Mouse (Mus musculus) T-helper 1 cell (primary cell): ENCODE measurements around the gene N4bp2l2.

Source experiments
- in situ Hi-C: fragments of 300-600 bp; cut with MboI, MseI; formaldehyde crosslinking; loops from one replicate; pipeline ENCODE4 v1.15.1; 2025; ENCODE audit warnings: high pct_unique_total_duplicates

N4bp2l2 gene

GRCm38 (mm10) chr5:150598202-150599119, 67.5 kb downstream of the N4bp2l2 start:
- in situ Hi-C loops, result no loop called here

DNA sequence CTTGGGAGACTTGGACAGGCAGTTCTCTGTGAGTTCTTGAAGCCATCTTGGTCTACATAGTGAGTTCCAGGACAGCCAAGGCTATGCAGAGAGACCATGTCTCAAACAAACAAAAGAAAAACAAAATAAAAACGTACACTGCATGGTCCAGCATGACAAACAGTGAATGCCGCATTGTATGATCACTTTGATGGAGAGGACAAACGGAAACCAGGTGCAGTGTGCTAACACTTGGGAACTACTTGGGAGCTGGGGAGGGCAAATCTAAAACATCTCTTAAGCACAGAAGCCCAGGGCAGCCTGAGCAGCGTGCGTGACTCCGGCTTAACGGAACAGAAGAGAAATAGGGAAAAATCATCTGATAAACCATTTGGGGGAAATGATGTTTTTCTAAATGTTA, 68.9 kb downstream of the N4bp2l2 start, which contains the start of gene N4bp2l1:
Gene N4bp2l1 (minus strand): TSS at position 101 of the 400 bp plus-strand sequence.
- in situ Hi-C loops, result no loop called here

DNA sequence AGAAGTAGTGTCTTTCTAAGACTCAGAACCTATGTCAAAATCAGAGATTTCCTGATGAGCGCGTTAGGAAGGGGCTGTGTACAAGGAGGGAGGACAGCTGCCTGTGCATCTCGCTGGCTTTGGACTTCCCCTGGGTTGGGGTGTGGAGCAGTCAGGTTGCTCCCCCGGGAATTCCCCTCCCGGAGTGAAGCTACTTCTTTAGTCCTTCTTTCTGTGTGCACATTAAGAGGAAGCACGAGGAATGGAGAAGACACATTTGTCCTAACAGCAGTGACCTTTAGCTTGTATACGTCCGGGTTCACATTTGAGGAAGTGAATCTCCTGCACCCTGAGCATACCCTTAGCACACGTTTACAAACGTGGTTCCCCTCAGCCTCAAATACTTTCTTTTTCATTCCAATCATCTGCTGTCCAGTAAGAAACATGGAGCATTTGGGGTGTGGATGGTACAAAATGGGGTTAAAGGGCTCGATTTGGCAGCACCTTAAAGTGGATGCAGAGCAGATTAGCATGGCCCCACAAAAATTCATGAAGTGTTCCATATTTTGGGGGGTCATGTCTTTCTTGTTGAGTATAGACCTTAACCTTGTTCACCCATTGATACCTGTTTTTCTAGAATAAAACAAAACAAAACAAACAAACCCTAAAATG, 70.5 kb downstream of the N4bp2l2 start:
- in situ Hi-C loops, result no loop called here

GRCm38 (mm10) chr5:150594649-150595339, 71.2 kb downstream of the N4bp2l2 start:
- in situ Hi-C loops, result no loop called here

DNA sequence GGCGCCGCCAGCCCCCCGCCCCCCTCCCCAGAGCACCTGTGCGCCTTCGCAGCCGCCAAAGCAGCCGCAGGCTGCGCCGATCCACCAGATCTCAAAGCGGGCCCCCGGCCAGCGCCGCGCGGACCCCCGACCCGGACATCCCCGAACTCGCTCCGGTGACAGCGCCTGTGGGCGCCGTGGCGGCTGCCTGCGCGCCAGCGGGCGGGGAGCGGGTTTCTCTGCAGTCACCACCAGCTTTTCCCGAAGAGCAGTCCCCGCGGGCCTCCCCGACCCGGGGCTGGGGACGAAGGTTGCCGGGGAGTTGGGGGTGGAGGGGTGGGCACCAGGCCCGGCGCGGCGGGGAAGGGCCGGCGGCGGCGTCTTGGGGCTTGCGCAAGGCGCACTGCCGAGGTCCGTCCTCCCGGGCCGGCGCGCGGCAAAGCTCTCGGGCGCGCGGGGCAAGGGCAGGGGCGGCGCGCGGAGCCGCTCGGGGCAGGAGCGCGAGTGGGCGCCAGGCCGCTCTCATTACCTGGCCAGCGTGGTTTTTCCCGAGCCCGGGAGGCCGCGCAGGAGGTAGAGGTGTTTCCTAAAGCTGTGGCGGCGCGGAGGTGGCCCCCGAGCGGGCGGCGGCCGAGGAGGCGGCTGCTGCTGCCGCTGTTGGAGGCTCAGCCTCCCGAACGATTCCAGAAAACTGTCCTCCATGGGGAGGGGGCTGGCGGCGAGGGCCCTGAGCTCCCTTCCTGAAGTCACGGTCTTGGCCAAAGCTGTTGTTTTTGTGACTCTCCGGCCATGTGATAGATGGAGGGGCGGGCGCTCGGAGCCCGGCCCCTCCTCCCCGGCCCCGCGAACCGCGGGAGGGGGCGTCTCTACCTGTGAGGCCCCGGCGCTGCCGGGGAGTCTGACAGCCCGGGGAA, 72.0 kb downstream of the N4bp2l2 start:
- in situ Hi-C loops, result no loop called here

DNA sequence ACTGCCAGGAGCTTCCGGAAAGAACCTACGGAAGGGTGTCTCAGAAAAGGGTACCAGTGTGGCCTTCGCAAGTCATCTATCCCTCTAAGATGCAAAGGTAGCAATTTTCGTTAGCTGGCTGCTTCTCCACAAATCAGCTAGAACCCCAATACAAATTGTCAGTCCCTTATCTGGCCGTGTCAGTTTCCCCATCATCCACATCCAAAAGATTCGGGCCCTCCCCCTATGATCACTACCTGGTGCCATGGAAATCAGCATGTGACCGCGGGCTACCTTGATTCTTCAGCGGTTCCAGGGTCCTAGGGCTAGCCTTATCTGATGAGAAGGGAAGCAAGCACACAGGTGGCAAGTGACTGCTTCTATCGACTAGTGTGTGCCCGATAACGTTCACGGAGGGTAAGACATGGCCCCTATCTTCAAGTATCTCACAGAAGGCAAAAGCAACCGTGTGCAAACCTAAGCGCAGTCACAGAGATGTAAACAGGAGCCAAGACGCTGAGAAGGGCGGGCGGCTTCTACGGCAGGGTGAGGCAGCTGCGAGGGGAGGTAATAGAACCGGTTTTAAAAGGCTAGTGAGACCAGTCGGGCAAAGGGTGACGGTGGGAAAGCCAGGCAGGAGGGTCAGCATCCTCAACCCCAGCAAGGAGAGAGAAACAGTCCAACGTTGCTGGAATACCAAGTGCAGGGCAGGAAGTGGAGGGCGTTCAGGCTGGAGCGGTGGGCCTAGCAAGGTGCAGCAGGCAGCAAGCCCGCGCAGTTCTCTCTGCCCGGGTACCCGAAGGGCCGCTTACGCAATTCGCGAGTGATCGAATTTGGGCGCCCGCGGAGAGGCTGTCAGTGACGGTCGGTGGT, 72.9 kb downstream of the N4bp2l2 start:
- in situ Hi-C loops, result no loop called here

DNA sequence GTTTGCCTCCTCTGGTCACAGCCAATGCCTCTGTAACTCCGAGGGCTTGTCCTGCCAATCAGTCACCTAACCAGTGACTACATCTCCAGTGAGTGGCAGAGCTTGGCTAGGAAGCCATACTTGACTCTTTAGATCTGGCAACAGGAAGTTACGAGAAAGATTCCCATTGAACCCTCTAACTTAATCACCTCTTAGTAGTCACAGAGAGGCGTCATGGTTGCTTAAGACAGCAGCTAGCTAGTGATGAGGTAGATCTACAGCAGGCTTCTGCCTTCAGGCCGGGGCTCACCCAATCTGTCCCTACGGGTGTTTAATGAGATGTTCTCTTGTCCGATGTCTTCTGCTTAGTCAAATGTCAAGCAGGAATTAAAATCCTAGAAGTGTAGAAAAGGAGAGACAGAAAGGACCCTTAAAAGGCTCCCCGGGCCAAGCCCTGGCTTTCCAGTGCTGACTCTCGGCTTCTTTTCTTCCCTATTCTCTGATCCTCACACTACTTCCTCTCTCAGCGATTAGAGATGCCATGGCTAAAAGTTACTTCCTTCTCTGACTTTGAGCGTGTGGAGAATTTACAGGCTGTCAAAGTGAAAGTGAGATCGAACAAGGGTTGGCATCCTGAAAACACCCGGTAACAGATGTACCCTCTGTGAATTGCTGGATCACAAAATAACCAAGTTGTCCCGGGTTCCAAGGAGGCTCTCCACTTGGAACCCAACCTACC, 73.6 kb downstream of the N4bp2l2 start:
- in situ Hi-C loops, result no loop called here

GRCm38 (mm10) chr5:150589945-150590344, 76.0 kb downstream of the N4bp2l2 start:
- in situ Hi-C loops, result loop anchor here (10.0 kb wide), 1 partner anchor 785 kb away; no protein-coding TSS in a partner anchor

DNA sequence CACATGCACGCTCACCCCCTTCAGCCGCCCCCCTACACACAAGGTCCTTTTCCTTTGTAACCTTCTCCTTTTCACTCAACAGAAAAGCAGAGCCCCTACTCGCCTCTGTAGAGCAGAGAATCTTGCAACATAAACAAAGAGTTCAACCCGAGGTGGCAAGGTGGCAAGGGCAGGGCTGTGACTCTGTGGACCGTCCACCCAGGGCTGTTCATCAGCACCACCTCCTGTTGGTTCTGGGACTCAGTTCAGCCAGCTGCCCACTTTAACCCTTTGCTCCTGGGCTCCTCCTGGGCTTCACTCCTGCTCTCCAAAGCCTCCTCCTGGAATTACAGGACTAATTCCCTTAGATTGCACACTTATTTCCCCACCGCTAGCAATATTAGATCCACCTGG, 81.7 kb downstream of the N4bp2l2 start:
- in situ Hi-C loops, result loop anchor here (10.0 kb wide), 1 partner anchor 790 kb away; no protein-coding TSS in a partner anchor

GRCm38 (mm10) chr5:150583622-150584336, 82.2 kb downstream of the N4bp2l2 start:
- in situ Hi-C loops, result loop anchor here (10.0 kb wide), 1 partner anchor 791 kb away; no protein-coding TSS in a partner anchor

DNA sequence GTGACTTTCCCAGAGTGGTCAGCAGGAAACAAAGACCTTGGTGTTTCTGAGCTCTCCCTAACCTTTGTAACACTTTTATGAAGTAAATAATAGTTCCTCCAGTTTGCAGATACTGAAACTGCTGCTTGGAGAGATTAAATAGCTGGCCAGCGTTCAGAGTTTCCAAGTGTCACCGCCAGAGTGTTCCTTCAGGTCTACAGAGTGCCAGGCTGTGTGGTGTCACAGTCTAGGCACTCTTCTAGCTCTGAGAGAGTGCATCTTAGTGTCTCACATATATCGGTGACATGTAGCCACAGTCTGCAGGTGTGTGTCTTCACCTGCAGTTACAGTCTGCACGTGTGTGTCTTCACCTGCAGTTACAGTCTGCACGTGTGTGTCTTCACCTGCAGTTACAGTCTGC, 82.8 kb downstream of the N4bp2l2 start:
- in situ Hi-C loops, result loop anchor here (10.0 kb wide), 1 partner anchor 792 kb away; no protein-coding TSS in a partner anchor

- in situ Hi-C loops, result loop anchor here (10.0 kb wide), 1 partner anchor 794 kb away; no protein-coding TSS in a partner anchor
These were observed 84.8 kb downstream of the N4bp2l2 start for GRCm38 (mm10) chr5:150581180-150581579.

- in situ Hi-C loops, result no loop called here
These were observed 87.3 kb downstream of the N4bp2l2 start for GRCm38 (mm10) chr5:150578613-150579171.

DNA sequence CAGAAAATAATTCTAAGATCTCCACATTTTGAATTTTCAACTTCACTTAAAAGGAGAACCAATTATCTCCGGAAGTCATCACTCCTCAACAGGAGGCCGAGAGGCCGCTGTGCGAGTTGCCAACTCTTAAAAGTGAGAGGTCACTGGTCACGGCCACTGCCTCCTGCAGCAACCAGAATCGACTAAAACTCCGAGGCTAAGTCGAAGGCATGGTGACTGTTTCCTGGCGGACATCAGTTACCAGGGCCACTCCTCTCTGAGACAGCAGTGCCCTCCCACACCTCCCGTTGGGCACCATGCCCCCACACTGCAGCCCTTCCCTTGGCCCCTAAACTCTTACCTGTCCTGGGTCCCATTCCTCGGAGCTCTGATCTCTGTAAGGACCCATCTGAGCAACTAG, 89.2 kb downstream of the N4bp2l2 start:
- in situ Hi-C loops, result no loop called here

DNA sequence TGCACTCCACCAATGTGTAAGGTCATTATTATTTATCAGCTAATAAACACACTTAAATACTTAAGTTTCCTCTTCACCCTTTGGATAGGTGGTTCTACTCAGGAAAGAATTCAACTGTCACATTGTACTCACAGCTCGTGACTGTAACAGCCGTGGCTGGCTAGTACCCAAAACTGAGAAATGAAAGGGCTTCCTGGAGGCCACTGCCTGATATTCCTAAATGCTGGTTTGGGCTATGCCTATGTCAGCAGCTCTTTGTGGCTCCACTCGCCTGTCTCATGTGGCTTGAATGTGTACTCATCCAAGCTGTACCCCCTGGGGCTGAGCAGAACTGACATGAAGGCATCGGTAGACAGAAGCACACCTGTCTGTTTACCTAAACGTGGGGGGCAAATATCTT, 91.1 kb downstream of the N4bp2l2 start:
- in situ Hi-C loops, result no loop called here

- in situ Hi-C loops, result no loop called here
These were observed 91.6 kb downstream of the N4bp2l2 start for GRCm38 (mm10) chr5:150574403-150574802.

- in situ Hi-C loops, result no loop called here
These were observed 95.3 kb downstream of the N4bp2l2 start for GRCm38 (mm10) chr5:150570496-150571219.

- in situ Hi-C loops, result no loop called here
These were observed 99.0 kb downstream of the N4bp2l2 start for GRCm38 (mm10) chr5:150566971-150567370.
